In the genomic region with DNA sequence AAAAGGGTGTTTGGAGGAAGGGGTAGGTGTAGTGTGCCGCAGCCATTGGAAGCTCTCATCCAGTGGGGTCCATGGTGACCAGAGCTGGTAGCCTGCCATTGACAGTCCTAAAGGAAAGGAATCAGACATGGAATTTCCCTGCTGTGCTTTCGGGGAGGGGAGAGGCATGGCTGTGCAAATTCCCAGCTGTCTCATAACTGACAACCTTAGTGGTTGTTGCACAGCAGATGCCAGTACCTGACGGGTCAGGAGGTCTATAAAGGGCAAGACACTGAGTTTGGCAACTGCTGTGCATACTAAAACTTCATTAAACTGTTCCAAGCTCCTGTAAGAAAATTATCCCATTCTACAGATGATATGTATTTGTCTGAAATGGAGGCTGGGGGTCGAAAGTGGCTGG, we compare ENCODE assay signal across 38 mouse cellular contexts. TPM values are rescaled to one million over a fixed set of nuclear protein-coding genes. Genes with fewer than 3 reads are reported as not detected.
"Had no signal": no experiment of that assay in that cellular context is flagged by ENCODE, and none has a peak within 500 bp of the region (broad histone marks: within the 10 kb centered on the region; RNA-seq: fewer than 3 reads in every experiment).

No protein-coding gene starts in this region.

- H3K36me3 ChIP-seq: heart, embryonic 15.5 days; hindbrain, embryonic 13.5 days; hindbrain, embryonic 15.5 days; intestine, embryonic 15.5 days had no signal

- H3K9me3 ChIP-seq: heart, embryonic 10.5 days; heart, embryonic 12.5 days; heart, embryonic 13.5 days; heart, embryonic 15.5 days; hindbrain, embryonic 10.5 days; hindbrain, embryonic 13.5 days; hindbrain, embryonic 15.5 days; intestine, embryonic 15.5 days; kidney, embryonic 15.5 days had no signal

- H3K4me2 ChIP-seq: heart, embryonic 11.5 days; heart, embryonic 12.5 days; heart, embryonic 13.5 days; heart, embryonic 15.5 days; hindbrain, embryonic 13.5 days; hindbrain, embryonic 14.5 days; hindbrain, embryonic 15.5 days; intestine, embryonic 15.5 days; kidney, embryonic 15.5 days had no signal

- H3K9ac ChIP-seq: heart, embryonic 12.5 days; heart, embryonic 13.5 days; heart, embryonic 15.5 days; hindbrain, embryonic 13.5 days; hindbrain, embryonic 14.5 days; hindbrain, embryonic 15.5 days; intestine, embryonic 15.5 days; kidney, embryonic 15.5 days had no signal

- H3K4me3 ChIP-seq: heart, adult 2 months; heart, embryonic 10.5 days; heart, embryonic 12.5 days; heart, embryonic 13.5 days; heart, embryonic 15.5 days; hindbrain, embryonic 10.5 days; hindbrain, embryonic 13.5 days; hindbrain, embryonic 15.5 days; intestine, embryonic 15.5 days; kidney, embryonic 15.5 days; layer of hippocampus, adult 2 months had no signal

- H3K27me3 ChIP-seq: heart, embryonic 12.5 days; heart, embryonic 13.5 days; heart, embryonic 15.5 days; hindbrain, embryonic 13.5 days; hindbrain, embryonic 15.5 days; intestine, embryonic 15.5 days; kidney, embryonic 15.5 days had no signal

- H3K4me1 ChIP-seq: heart, embryonic 12.5 days had no signal

- H3K27ac ChIP-seq: heart, adult 2 months; heart, embryonic 10.5 days; heart, embryonic 13.5 days; heart, embryonic 15.5 days; hindbrain, embryonic 10.5 days; hindbrain, embryonic 13.5 days; hindbrain, embryonic 14.5 days; hindbrain, embryonic 15.5 days; hindbrain, postnatal 0 days; intestine, embryonic 15.5 days; kidney, embryonic 15.5 days; kidney, postnatal 0 days; layer of hippocampus, adult 2 months had no signal

- DNase-seq: heart, adult 2 months; heart, postnatal 10 days; heart, postnatal 14 days; heart, postnatal 36 days; heart, postnatal 4 days; kidney, adult 11 months; kidney, adult 18-20 months; kidney, adult 2 months; kidney, adult 8-10 months; kidney, adult 9 months; kidney, postnatal 10 days; kidney, postnatal 14 days; kidney, postnatal 25 days; kidney, postnatal 36 days; kidney, postnatal 4 days; layer of hippocampus, adult 9-11 months; layer of hippocampus, postnatal 36 days had no signal

- ATAC-seq: hindbrain, embryonic 16.5 days; hindbrain, postnatal 0 days; inflammation-experienced regulatory T-cells, adult 6 months; intestine, embryonic 15.5 days; intestine, embryonic 16.5 days; intestine, postnatal 0 days had no signal

RNA-seq across cellular contexts. Expression of gene Fancd2os, which starts 2.6 kb away (rescaled TPM):
- polyA plus RNA-seq: heart, adult 2 months; heart, embryonic 12.5 days; heart, postnatal 0 days; hindbrain, embryonic 11.5 days; hindbrain, embryonic 14.5 days; hindbrain, embryonic 15.5 days; hindbrain, postnatal 0 days; inflammation-experienced regulatory T-cells, adult 6 months; intestine, embryonic 15.5 days; intestine, embryonic 16.5 days; intestine, postnatal 0 days; large intestine, adult 2 months had no signal
